Mouse (Mus musculus) kidney, adult 2 months (tissue): Measurements from ENCODE around the gene Elk3. TPM values are rescaled to one million over a fixed set of nuclear protein-coding genes. Genes with fewer than 3 reads are reported as not detected.
A peak's percentile ranks its signal among the peaks of the same experiment; 100 is the strongest.

Experiments
- DNase-seq: peaks from one replicate; pipeline ENCODE4 v3.0.0; 2021
- H3K27ac ChIP-seq: fragments of 200-500 bp; 2 replicates; pipeline ENCODE4 v1.5.1; 2012; ENCODE audit warnings: low read depth, low read length, control low read depth, inconsistent platforms; ENCODE audit not compliant: insufficient read depth
- H3K27me3 ChIP-seq: fragments of 200-500 bp; replicated peaks from 2 replicates; pipeline ENCODE4 v1.6.1; 2012; ENCODE audit warnings: mild to moderate bottlenecking, moderate library complexity, low read length, inconsistent platforms; ENCODE audit not compliant: control insufficient read depth, insufficient read depth
- H3K36me3 ChIP-seq: fragments of 200-500 bp; 2 replicates; pipeline ENCODE4 v1.6.1; 2012; ENCODE audit warnings: mild to moderate bottlenecking, moderate library complexity, low read length, inconsistent platforms; ENCODE audit not compliant: control insufficient read depth, insufficient read depth
- H3K4me1 ChIP-seq: fragments of 200-500 bp; 2 replicates; pipeline ENCODE4 v1.6.1; 2011; ENCODE audit warnings: low read length; ENCODE audit not compliant: control insufficient read depth, insufficient read depth
- H3K4me3 ChIP-seq: fragments of 200-500 bp; 2 replicates; pipeline ENCODE4 v1.5.1; 2011; ENCODE audit warnings: mild to moderate bottlenecking, low read depth, low read length, control low read depth; ENCODE audit not compliant: insufficient read depth
- CTCF ChIP-seq: fragments of 200-500 bp; conservative IDR thresholded peaks from 2 replicates; pipeline ENCODE4 v1.5.1; 2011; ENCODE audit warnings: low read depth, mild to moderate bottlenecking, control low read depth, low read length, moderate library complexity, mixed read lengths; ENCODE audit not compliant: insufficient read depth, insufficient read length
- POLR2A ChIP-seq: fragments of 200-500 bp; IDR thresholded peaks from one replicate; pipeline ENCODE4 v1.6.1; 2011; ENCODE audit warnings: low read depth, low read length, control low read depth
- WGBS: fragments of 180-500 bp; shearing (Covaris S2); methylation state at CpG from one replicate; pipeline ENCODE4 v1.1.7; 2018; 5-methylcytosine and 5-hydroxymethylcytosine counted together
- polyA plus RNA-seq: library from polyadenylated mRNA; depleted of rRNA; stranded (reverse); fragments of >200 nt; gene quantifications from 2 replicates; pipeline ENCODE4 v1.2.3, GENCODE M21; 2012

Elk3 gene
- polyA plus RNA-seq, 1 experiment, result 28.1 TPM

GRCm38 (mm10) chr10:93244209-93244705 is 66.7 kb downstream of the Elk3 start:
- TF ChIP-seq CTCF, result no peak
- no peak for TF ChIP-seq POLR2A
- no peak for DNase-seq
- WGBS, result 80% methylated on average over 10 of the region's 10 CpGs
- H3K27me3 ChIP-seq, result no peaks in the 10 kb centered on the region
- no peak overlapping the region for H3K4me3 ChIP-seq
- H3K4me1 ChIP-seq, result no peaks in the 10 kb centered on the region
- no peak overlapping the region for H3K27ac ChIP-seq
- no peaks in the 10 kb centered on the region for H3K36me3 ChIP-seq

DNA sequence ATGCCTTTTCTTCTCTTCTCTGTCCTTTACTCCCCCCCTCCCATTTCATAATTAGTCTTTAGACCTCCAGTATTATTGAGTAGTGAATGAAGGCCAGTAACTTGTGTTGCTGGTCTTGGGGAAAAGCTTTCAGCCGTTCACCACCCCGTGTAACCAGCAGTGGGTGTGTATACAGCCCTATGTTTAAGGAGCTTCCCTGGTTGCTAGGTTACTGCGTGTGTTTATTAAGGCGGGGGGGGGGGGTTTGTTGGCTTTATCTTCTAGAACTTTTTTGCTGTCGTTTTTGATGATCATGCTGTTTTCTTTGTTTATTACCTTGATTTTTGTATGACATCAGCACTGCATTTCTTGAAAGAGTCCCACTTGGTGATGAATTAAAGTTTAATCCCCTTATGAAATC is 68.1 kb downstream of the Elk3 start:
- 25% methylated on average over 5 of the region's 5 CpGs for WGBS
- no peak for TF ChIP-seq POLR2A
- no peak for TF ChIP-seq CTCF
- Histone ChIP-seq H3K4me3 (no peak overlapping the region), H3K36me3 (no peaks in the 10 kb centered on the region; the same call in 1 of the 2 replicates), H3K4me1 (no peaks in the 10 kb centered on the region), H3K27ac (no peak overlapping the region), H3K27me3 (no peaks in the 10 kb centered on the region)
- no peak for DNase-seq

- WGBS, result 51% methylated on average over 3 of the region's 3 CpGs
- Histone ChIP-seq H3K4me3 (no peak overlapping the region), H3K36me3 (peaks cover under 1% of the 10 kb centered on the region; the same call in 1 of the 2 replicates), H3K4me1 (no peaks in the 10 kb centered on the region), H3K27me3 (no peaks in the 10 kb centered on the region), H3K27ac (peak overlapping the region; percentile 38; the same call in 1 of the 2 replicates)
- TF ChIP-seq POLR2A (no peak), CTCF (no peak)
- DNase-seq, result no peak
These were observed 68.7 kb downstream of the Elk3 start for GRCm38 (mm10) chr10:93242208-93242607.

GRCm38 (mm10) chr10:93239201-93239806 is 71.6 kb downstream of the Elk3 start:
- Histone ChIP-seq H3K4me1 (no peaks in the 10 kb centered on the region), H3K4me3 (no peak overlapping the region), H3K27ac (no peak overlapping the region), H3K27me3 (no peaks in the 10 kb centered on the region), H3K36me3 (peaks cover 2% of the 10 kb centered on the region; the same call in 1 of the 2 replicates)
- DNase-seq, result no peak
- 47% methylated on average over 9 of the region's 9 CpGs for WGBS
- TF ChIP-seq CTCF (no peak), POLR2A (no peak)

DNA sequence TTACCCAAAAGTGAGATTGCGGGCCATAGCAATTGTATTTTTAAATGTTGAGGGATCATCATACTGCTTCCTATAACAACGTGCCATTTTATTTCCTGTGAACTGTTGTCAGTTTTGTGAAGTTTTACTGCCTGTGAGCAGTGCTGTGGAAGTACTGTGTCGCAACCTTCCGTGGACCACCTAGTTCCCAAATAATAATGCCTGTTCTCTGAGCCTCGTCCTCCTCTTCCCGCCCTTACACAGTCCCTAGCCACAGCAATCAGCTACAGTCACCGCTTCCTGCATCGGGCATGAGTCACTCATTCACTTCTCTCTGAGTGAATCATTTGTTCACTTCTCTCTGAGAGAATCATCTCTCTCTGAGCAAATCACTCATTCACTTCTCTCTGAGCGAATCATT is 76.2 kb downstream of the Elk3 start:
- H3K36me3 ChIP-seq, result peaks cover 2% of the 10 kb centered on the region; the same call in 1 of the 2 replicates
- no peak overlapping the region for H3K4me3 ChIP-seq
- DNase-seq, result no peak
- no peak overlapping the region for H3K27ac ChIP-seq
- no peaks in the 10 kb centered on the region for H3K4me1 ChIP-seq
- H3K27me3 ChIP-seq, result no peaks in the 10 kb centered on the region
- TF ChIP-seq POLR2A (no peak), CTCF (no peak)
- 89% methylated on average over 9 of the region's 9 CpGs for WGBS

- Histone ChIP-seq H3K27ac (no peak overlapping the region), H3K36me3 (peaks cover 2% of the 10 kb centered on the region; the same call in 1 of the 2 replicates), H3K4me3 (no peak overlapping the region), H3K4me1 (no peaks in the 10 kb centered on the region), H3K27me3 (no peaks in the 10 kb centered on the region)
- TF ChIP-seq CTCF, result no peak
- TF ChIP-seq POLR2A, result no peak
- 80% methylated on average over 6 of the region's 6 CpGs for WGBS
- DNase-seq, result no peak
These were observed 77.2 kb downstream of the Elk3 start for GRCm38 (mm10) chr10:93233665-93234194.

- no peak overlapping the region for H3K27ac ChIP-seq
- no peak overlapping the region for H3K4me3 ChIP-seq
- H3K27me3 ChIP-seq, result no peaks in the 10 kb centered on the region
- H3K36me3 ChIP-seq, result no peaks in the 10 kb centered on the region; the same call in 1 of the 2 replicates
- DNase-seq, result no peak
- H3K4me1 ChIP-seq, result no peaks in the 10 kb centered on the region
- WGBS, result 76% methylated on average over 5 of the region's 5 CpGs
- TF ChIP-seq CTCF (no peak), POLR2A (no peak)
These were observed 79.0 kb downstream of the Elk3 start for GRCm38 (mm10) chr10:93231893-93232292.
